ENCODE assay signal across 8 mouse cellular contexts in the genomic region with DNA sequence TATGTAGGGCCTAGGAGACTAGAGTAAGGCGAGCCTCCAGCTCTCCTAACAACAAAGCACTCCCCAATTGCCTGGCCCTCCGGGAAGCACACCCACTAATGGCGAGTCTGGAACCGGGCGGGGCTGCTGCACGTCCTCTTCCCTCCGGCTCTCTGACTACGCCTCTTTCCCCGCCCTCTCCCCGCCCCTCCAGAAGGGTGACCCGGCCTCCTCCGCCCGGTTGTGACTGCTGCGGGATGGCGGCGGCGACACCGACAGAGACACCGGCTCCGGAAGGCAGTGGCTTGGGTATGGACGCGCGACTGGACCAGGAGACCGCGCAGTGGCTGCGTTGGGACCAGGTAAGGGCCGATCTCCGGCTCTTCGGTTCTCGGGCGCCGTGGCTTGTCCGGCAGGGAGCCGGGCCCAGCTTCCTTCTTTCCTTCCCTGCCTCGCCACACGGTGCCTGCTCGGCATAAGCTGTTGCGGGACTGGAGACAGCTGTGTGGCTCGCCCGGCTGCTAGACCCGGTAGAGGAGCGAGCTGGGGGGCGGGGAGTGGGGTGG. TPM values are rescaled to one million over a fixed set of nuclear protein-coding genes. Genes with fewer than 3 reads are reported as not detected.
DNase-seq lines count a peak whose midpoint lies in the region; ATAC-seq lines count a peak whose summit lies in the region.

A gene (plus strand): TSS at position 203 of the 545 bp plus-strand sequence.

- peak within 1 kb of the TSS; percentile 88 for H3K9ac ChIP-seq in heart, embryonic 14.5 days (ENCODE audit: low read length)
- peak within 1 kb of the TSS; percentile 90 for H3K9ac ChIP-seq in liver, embryonic 12.5 days

- peaks cover 10% of the 10 kb centered on the region for H3K36me3 ChIP-seq in heart, embryonic 14.5 days (ENCODE audit: control insufficient read depth, insufficient read depth, low read length)
- peaks cover 12% of the 10 kb centered on the region for H3K36me3 ChIP-seq in liver, embryonic 12.5 days
- H3K36me3 ChIP-seq in splenic B cell, adult 2 months (ENCODE audit: control insufficient read depth, insufficient read depth, low read length, poor library complexity, severe bottlenecking), result no peaks in the 10 kb centered on the region

- ATAC-seq in heart, embryonic 14.5 days (ENCODE audit: insufficient number of reproducible peaks, insufficient read depth, low FRiP score, low read depth), result peak; percentile 87
- peak; percentile 94 for ATAC-seq in liver, embryonic 12.5 days

- H3K4me3 ChIP-seq in heart, embryonic 14.5 days (ENCODE audit: control insufficient read depth in 1 of 2, insufficient read depth in 1 of 2, low read depth in 1 of 2, low read length in 2 of 2), result peak within 1 kb of the TSS; percentile 74 to 77
- H3K4me3 ChIP-seq in liver, embryonic 12.5 days, result peak within 1 kb of the TSS; percentile 84

- H3K4me2 ChIP-seq in heart, embryonic 14.5 days (ENCODE audit: low read length), result peak within 1 kb of the TSS; percentile 93
- peak within 1 kb of the TSS; percentile 95 for H3K4me2 ChIP-seq in liver, embryonic 12.5 days

- H3K4me1 ChIP-seq in heart, embryonic 14.5 days (ENCODE audit: control insufficient read depth in 2 of 2, insufficient read depth in 2 of 2, low read length in 2 of 2), result peaks cover 6 to 18% of the 10 kb centered on the region in 2 experiments; a peak in 3 of 4 replicates
- H3K4me1 ChIP-seq in liver, embryonic 12.5 days, result peaks cover 44% of the 10 kb centered on the region

- under 1% methylated on average over 42 of the region's 43 CpGs for WGBS in heart, embryonic 14.5 days
- WGBS in liver, embryonic 12.5 days (ENCODE audit: insufficient replicate concordance), result under 1% methylated on average over 43 of the region's 43 CpGs

- H3K9me3 ChIP-seq in heart, embryonic 14.5 days (ENCODE audit: control insufficient read depth, low read length), result no peaks in the 10 kb centered on the region
- no peaks in the 10 kb centered on the region for H3K9me3 ChIP-seq in liver, embryonic 12.5 days (replicated peaks)

- H3K27ac ChIP-seq in heart, embryonic 14.5 days (replicated peaks in 1 of 2; ENCODE audit: control insufficient read depth in 1 of 2, insufficient read depth in 1 of 2, low read depth in 2 of 2, low read length in 2 of 2), result peak within 1 kb of the TSS; percentile 31 to 71
- peak within 1 kb of the TSS; percentile 60 for H3K27ac ChIP-seq in liver, embryonic 12.5 days

- no peaks in the 10 kb centered on the region for H3K27me3 ChIP-seq in heart, embryonic 14.5 days (ENCODE audit: control insufficient read depth, insufficient read depth, low read length)
- H3K27me3 ChIP-seq in liver, embryonic 12.5 days (replicated peaks), result no peaks in the 10 kb centered on the region
- no peaks in the 10 kb centered on the region for H3K27me3 ChIP-seq in splenic B cell, adult 2 months (ENCODE audit: control insufficient read depth, insufficient read depth, low read length, poor library complexity, severe bottlenecking)

- peak; percentile 67 to 72 for DNase-seq in CD8-positive naive resting alpha-beta T cell, adult 2 months (ENCODE audit: low read depth in 2 of 2, low spot score in 2 of 2)
- peak; percentile 83 for DNase-seq in c-Kit-negative CD71-positive TER-119-positive erythroid progenitor cells, embryonic 14.5 days (ENCODE audit: low read depth, low spot score)
- DNase-seq in fibroblast of lung, adult 2 months (ENCODE audit: low read depth), result peak; percentile 55
- DNase-seq in kidney, postnatal 14 days, result peak; percentile 89
- DNase-seq in naive thymus-derived CD4-positive, alpha-beta T cell, adult 2 months (ENCODE audit: low read depth), result peak; percentile 88
- peak; percentile 87 for DNase-seq in splenic B cell, adult 2 months (ENCODE audit: low read depth, low spot score)

RNA-seq across cellular contexts. Expression of the gene that starts here (rescaled TPM):
- 12.8 and 13.2 TPM in 2 replicates for polyA plus RNA-seq in heart, embryonic 14.5 days (2014; fragmentation: Nextera tagmentation; extraction: Ambion mirVana)
- polyA plus RNA-seq in liver, embryonic 12.5 days (2016; fragmentation: Nextera tagmentation; extraction: Ambion mirVana), result 32.3 and 34.3 TPM in 2 replicates

Comparison
In these comparisons a context has a peak if more than half of its experiments do, and no peak if none do; other contexts are left out.
1. Peak in every context shown above with its lines: DNase-seq, ATAC-seq, H3K4me3 ChIP-seq and H3K27ac ChIP-seq.